Mouse (Mus musculus) lung, postnatal 14 days (tissue): ENCODE results near the gene Tut1.

Experiments used
- DNase-seq: peaks from one replicate; pipeline ENCODE4 v3.0.0; 2021

Tut1 gene

GRCm38 (mm10) chr19:8953135-8954039, at the start of gene Tut1:
Gene Tut1, plus strand, starts transcription at chr19:8953847.
- DNase-seq = peak; percentile 92

DNA sequence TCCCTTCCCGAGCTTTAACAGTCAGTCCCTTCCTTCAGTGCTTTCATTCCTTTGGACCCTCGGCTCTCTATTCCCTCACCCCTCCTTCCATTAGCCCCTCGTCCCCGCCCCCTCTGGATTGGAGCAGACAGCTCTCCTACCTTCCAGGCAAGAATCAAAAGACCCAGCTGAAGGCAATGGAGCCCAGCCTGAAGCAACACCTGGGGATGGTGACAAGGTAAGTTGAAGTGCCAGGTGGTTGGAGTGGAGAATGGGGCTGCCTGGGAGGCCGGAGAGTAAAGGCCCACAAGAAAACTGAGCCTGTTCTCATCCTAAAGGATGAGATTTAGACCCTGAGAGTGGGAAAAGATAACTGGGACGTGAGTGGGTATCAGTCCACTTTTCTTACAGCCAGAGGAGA, 45.1 kb upstream of the Tut1 start:
- DNase-seq = no peak

GRCm38 (mm10) chr19:8911810-8912209, 41.8 kb upstream of the Tut1 start:
- DNase-seq = no peak

DNA sequence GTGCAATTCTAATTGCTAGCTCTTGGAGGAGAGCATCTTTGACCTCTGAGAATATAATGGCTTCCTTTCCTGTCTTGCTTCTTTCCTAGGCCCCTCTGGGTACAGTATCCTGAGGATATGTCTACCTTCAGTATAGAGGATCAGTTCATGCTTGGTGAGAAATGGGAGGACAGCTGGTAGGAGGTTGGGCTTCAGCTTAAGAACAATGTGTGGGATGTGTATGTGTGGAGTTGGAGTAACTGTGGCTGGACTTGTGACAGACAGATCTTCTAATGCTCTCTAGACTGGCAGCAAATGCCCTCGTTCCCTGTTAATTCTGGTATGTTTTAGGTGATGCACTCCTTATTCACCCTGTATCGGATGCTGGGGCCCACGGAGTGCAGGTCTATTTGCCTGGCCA, 39.4 kb upstream of the Tut1 start:
- DNase-seq = no peak

DNA sequence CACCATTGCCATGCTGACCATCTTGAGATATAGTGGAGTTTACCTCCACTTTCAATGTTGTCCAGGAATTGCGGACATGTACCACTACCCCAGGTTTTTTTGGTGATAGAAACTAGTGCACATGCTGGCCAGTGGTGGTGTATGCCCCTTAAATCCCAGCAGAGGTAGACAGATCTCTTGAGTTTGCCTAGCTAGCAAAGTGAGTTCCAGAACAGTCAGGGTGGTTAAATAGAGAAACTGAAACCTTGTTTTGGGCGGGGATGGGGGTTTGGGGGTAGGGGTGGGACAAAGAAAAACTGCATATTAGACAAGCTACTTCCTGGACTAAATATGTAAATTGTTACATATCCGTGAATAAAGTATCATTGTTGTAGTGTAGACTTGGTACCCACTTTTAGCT, 34.6 kb upstream of the Tut1 start:
- DNase-seq = no peak

DNA sequence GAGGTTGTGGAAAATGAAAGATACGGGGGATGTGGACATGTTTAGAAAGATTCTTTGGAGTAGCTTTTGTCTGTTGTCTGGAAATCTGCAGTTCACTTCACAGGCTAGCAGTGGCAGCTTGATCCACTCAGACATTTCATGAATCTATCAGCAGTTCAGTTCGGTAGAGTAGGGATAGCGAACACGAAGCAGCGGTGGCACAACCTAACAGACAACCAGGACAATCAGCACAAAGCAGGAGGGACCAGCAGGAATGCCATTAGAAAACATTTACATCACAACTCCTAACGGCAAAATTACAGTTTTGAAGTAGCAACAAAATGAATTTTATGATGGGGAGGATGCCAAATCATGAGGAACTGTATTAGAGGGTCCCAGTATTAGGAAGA, 34.0 kb upstream of the Tut1 start:
- DNase-seq = no peak

- peak; percentile 95 for DNase-seq
Observed at GRCm38 (mm10) chr19:8920073-8920736, 33.4 kb upstream of the Tut1 start, which contains the start of gene B3gat3. Gene B3gat3, plus strand, starts transcription at chr19:8920374.

DNA sequence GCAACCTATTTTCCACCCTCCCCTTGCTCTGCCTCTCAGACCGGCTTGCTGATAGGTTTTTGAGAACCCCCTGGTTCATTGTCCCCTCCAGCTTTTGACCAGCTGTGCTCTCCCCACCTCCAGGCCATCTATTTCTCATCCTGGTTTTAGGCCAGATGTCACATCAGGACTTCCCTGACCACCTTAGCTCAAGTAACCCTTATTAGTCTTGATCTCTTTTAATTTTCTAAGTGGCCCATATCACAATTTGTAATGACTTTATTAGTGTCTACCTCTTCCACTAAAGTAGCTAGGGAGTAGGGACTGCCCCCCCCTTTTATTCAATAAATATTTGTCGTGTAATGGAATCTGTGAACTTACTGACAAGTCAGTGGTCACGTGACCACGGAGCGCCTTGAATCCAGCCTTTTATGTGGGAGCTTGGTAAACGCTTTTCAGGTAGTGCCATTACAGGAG, 32.8 kb upstream of the Tut1 start:
- DNase-seq = peak; percentile 34

DNA sequence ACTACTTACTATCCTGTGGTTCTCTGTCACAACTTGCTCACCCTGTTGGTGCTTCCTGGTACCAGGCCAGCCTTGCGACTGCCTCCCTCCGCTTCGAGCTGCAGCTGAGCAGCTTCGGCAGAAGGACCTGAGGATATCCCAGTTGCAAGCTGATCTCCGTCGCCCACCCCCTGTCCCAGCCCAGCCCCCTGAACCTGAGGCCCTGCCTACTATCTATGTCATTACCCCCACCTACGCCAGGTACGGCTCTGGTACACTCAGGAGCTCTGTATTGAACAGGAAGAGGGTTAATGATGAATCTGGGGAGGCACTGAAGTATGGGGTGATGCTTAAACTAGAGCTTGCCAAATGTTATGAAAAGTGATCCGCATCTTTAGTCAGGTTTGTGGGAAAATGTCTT, 31.9 kb upstream of the Tut1 start:
- no peak for DNase-seq

GRCm38 (mm10) chr19:8926766-8927165, 26.9 kb upstream of the Tut1 start:
- DNase-seq = no peak

- no peak for DNase-seq
Observed at GRCm38 (mm10) chr19:8927891-8928525, 25.6 kb upstream of the Tut1 start.

GRCm38 (mm10) chr19:8928689-8929223, 24.9 kb upstream of the Tut1 start:
- DNase-seq = no peak

DNA sequence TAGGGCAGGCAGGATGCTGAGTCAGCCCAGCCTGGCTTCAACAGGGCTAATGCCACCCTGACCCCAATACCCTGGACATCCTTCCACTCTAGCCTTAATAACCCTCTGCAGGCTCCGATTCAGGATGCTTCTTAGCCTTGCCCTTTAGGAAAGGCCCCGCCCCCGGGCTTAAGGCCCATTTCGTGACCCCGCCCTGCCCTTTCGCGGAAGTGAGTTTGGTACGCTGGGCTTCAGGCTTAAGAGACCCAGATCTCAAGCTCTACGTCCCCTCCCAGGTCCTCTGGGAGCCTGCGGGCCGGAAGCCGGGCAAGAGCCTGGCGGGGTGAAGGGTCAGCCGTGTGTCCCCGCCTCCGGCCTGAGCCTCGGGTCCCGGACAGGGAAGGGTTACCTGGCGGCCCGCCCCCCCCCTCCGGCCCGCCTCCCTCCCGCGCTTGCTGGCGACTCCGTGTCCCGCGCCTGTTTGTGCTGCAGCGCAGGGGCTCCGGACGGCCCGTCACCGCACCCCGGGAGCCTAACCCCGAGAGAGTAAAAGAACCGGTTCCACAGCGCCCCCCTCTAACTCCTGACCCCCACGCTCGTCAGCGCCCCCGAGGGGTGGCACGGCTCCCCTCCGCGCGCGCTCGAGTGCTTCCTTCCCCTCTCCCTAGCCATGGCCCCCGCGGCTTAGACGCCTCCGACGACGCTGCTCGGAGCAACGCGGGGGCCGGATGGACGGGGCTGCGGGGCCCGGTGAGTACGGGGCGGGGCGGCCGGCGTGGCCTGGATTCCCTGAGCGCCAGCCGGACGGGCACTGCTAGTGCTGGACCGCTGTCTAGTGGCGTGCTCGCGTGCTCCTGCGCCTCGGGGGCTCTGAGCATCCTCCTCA, 24.2 kb upstream of the Tut1 start, which contains the start of the genes Rom1 and Eml3:
TSS of gene Rom1 (minus strand) at position 133 of the 865 bp plus-strand sequence.
TSS of gene Eml3 (plus strand) at position 329 of the 865 bp plus-strand sequence.
- peak; percentile 91 for DNase-seq

DNA sequence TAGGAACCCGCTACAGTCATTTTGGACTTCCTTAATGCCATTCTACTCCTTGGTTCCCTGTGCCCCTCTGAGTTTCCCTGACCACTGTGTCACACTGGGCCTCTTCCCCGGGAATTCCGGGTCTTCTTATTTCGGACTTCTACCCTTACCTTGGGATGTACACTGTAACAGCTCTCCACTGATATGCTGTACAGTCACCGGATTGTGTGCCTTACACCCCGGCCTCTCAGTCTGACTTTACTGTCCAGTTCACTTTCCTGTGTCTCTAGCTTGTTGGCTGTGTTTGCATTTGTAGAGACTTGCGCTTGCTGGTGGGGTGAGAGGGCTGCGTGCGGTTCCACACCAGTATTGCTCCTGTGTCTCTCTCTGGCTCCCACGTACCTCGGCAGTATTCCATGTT, 23.5 kb upstream of the Tut1 start:
- no peak for DNase-seq

DNA sequence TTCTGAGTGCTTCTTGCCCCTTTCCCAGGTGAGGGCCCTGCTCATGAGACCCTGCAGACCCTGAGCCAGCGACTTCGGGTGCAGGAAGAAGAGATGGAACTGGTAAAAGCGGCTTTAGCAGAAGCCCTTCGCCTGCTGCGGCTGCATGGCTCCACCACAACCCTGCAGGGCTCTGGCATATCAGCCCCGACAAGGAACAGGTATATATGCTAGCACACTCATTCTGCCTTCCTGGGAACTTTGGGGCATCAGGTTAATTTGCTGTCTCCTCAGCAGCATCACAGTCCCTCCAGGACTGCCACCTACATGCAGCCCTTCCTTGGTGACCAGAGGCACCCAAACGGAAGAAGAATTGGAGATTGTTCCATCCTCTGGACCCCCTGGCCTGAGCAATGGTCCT, 22.9 kb upstream of the Tut1 start:
- DNase-seq = no peak

DNA sequence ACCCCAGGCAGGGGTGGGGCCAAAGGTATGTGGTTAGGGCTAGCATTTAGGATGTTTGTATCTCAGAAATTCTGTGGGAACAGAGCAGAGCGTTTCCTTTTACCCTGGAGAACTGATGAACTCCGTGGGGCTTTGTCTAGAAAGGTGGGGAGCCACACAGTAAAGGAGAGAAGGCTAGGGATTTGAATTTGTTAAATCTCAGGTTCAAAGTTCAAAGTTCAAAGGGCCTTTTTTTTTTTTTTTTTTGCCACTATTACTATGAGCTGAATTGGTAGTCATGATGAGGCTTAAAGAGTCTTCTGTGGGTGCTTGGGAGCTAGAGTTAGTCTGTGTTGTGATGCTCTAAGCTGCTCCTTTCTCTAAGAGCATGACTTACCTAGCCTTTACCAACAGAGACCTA, 16.9 kb upstream of the Tut1 start:
- DNase-seq = no peak

DNA sequence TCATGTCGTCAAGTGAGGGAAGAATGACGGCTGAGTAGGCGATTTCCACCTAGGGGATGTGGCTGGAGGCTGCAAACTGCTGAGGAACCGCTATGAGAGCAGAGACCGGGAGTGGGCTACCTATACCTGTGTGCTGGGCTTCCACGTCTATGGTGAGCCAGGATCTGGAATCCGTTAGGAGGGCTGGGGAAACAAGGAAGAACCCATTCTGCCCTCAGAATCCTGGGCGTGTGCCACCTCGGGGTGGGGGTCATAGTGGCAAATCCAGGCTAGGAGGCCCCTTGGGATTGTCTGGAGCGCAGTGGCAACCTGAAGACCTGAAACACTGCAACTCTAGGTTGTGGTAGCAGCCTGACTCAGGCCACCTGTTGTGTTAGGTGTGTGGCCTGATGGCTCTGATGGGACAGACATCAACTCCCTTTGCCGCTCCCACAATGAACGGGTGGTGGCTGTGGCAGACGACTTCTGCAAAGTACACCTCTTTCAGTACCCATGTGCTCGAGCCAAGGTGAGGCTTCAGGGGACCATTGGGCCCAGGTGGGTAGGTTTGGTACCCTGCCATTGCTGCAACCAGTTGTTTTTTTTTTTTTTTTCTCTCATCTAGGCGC, 13.0 kb upstream of the Tut1 start:
- DNase-seq = no peak

DNA sequence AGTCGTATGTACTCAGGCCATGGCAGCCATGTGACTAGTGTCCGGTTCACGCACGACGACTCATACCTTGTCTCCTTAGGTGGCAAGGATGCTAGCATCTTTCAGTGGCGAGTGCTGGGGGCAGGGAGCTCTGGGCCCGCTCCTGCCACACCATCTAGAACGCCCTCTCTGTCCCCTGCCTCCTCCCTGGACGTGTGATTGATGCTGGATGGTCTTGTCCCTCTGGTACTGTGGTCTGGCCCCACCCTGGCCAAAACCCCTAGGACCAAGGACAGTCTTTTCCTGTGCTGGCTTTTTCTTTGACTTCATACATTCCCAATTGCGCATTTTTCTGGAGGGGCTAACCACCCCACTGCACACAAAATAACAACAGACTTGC, 12.5 kb upstream of the Tut1 start:
- DNase-seq = no peak

DNA sequence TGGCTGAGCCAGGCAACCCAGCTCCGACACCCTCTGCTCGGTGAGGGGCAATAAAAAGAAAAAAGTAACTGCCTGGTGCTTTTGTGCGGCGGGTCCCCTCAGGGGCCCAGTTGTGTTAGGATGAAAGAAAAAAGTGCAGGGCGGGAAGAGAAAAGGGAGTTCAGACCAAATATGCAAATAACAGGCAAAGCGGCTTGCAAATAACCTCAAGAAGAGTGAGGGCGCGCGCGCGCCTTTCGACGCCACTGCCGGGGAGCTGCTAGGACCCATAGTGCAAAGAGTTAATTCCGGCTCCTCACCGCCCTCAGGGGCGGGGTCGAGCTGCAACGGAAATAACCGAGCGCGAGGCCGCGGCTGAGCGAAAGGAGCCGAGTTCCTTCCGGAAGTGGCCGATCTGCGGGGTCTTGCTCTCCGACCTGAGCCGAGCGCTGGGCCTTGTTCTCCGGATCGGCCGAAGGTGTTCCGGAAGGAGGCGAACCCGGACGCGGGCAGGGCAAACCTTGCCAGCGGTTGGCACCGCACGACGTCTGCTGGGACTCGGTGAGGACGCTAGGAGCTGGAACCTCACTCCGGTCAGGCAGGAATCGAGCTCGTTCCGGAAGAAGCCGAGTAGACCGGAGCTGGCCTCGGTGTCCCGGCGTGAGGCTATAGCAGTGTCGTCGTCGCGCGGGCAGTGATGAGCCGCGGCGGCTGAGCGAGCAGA, 12.0 kb upstream of the Tut1 start, which contains the start of gene Mta2:
TSS of gene Mta2 (plus strand) at position 361 of the 703 bp plus-strand sequence.
- peak; percentile 95 for DNase-seq

DNA sequence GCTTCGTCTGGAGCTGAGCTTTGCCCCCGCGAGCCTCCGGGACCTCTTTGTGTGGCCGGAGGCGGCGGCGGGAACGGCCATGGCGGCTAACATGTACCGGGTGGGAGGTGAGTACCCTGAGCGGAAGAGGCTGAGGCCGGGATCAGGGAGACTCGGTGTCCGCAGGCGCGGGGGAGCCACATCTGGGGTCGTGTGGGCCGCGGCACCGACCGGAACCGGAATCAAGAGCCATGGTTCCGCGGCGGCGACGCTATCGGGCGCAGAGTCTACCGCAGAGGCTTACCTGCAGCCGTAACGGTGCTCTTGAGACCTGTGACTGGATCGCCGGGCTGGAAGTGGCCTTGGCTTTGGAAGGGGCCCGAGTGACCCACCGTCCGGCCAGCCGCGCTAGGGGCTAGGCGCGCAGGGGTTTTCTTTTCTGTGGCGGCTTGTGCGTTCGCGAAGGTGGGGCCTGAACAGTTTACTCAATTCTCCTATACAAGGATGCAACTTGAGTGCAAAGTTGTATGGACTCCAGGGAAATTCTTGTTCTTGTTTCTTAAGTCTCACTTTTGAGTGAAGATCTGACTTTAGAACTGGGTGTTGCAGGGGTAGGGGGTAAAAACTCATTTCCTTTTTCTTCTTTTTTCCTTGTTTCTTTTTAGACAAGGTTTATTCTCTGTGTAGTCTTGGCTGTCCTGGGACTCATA, 11.2 kb upstream of the Tut1 start:
- peak; percentile 62 for DNase-seq
